Mouse (Mus musculus) G1E (cell line): ENCODE measurements around the gene Krtap13-1.

Source experiments
- CTCF ChIP-seq: IDR thresholded peaks from 2 replicates; pipeline ENCODE4 v1.5.1; 2012; ENCODE audit warnings: low read depth, low read length, inconsistent platforms, mixed read lengths
- GATA1 ChIP-seq: IDR thresholded peaks from 2 replicates; pipeline ENCODE4 v1.6.1; 2012; ENCODE audit warnings: borderline replicate concordance, low read length, inconsistent platforms, mixed read lengths
- GATA2 ChIP-seq: IDR thresholded peaks from 2 replicates; pipeline ENCODE4 v1.6.1; 2012; ENCODE audit warnings: low read depth, low read length, inconsistent platforms, borderline replicate concordance
- POLR2AphosphoS5 ChIP-seq: IDR thresholded peaks from 2 replicates; pipeline ENCODE4 v1.6.1; 2012; ENCODE audit warnings: low read depth, low read length, inconsistent platforms; ENCODE audit not compliant: insufficient replicate concordance
- TAL1 ChIP-seq: conservative IDR thresholded peaks from 2 replicates; pipeline ENCODE4 v1.6.1; 2012; ENCODE audit warnings: low read depth, low read length, inconsistent platforms, mixed read lengths

- TF ChIP-seq CTCF (no peak), GATA1 (no peak), POLR2AphosphoS5 (no peak), TAL1 (no peak), GATA2 (no peak)
These were observed 19.3 kb downstream of the Krtap13-1 start for GRCm38 (mm10) chr16:88747943-88748342.
